Mouse (Mus musculus) E14TG2a.4 (cell line): ENCODE data around the gene Zfp566.

Experiments
- CTCF ChIP-seq: conservative IDR thresholded peaks from 2 replicates; pipeline ENCODE4 v1.5.1; 2014; ENCODE audit warnings: low read length
- NANOG ChIP-seq: IDR thresholded peaks from 2 replicates; pipeline ENCODE4 v1.6.1; 2014; ENCODE audit warnings: borderline replicate concordance, low read length, mixed read lengths

GRCm38 (mm10) chr7:30121308-30122187 lies 31.2 kb upstream of the Zfp566 start, which contains the start of gene Zfp382:
- TF ChIP-seq CTCF (no peak), NANOG (no peak)
